Mouse (Mus musculus): ENCODE measurements at regions not wholly inside any gene's neighbourhood (a gene's known extent, or its start where the extent isn't known, plus 50 kb on each side); places are given as distances from the start of the nearest gene placed in this dataset.
A peak's percentile ranks its signal among the peaks of the same experiment; 100 is the strongest.

- H3K27me3 ChIP-seq (ENCODE audit: control insufficient read depth, insufficient read depth, low read length), result no peaks in the 10 kb centered on the region
- H3K9me3 ChIP-seq (ENCODE audit: control insufficient read depth, low read length), result no peaks in the 10 kb centered on the region
- H3K36me3 ChIP-seq (ENCODE audit: control insufficient read depth, insufficient read depth, low read length), result no peaks in the 10 kb centered on the region
- DNase-seq (ENCODE audit: low spot score, missing footprints) (no peak), ATAC-seq (ENCODE audit: low FRiP score) (0 out of 2 replicates have a peak, but pooled peaks have one; percentile 38)
- no peaks in the 10 kb centered on the region for H3K4me1 ChIP-seq (ENCODE audit: control insufficient read depth, insufficient read depth, low read length)
- WGBS, result 76% methylated on average over 3 of the region's 3 CpGs
- H3K9ac ChIP-seq (ENCODE audit: low read length), result no peak overlapping the region
- H3K4me3 ChIP-seq (ENCODE audit: low read depth, low read length), result no peak overlapping the region
- no peak overlapping the region for H3K4me2 ChIP-seq
- H3K27ac ChIP-seq (ENCODE audit: low read depth, low read length), result no peak overlapping the region
These were observed 451.2 kb downstream of the Tns3 start for GRCm38 (mm10) chr11:8213130-8213529.

GRCm38 (mm10) chr11:8212714-8213113 lies 451.6 kb downstream of the Tns3 start:
- WGBS, result 67% methylated on average over 4 of the region's 4 CpGs

GRCm38 (mm10) chr11:8209041-8209440 lies 455.3 kb downstream of the Tns3 start:
- Histone ChIP-seq H3K4me3 (ENCODE audit: low read depth, low read length) (no peak overlapping the region), H3K4me1 (ENCODE audit: control insufficient read depth, insufficient read depth, low read length) (no peaks in the 10 kb centered on the region), H3K9me3 (ENCODE audit: control insufficient read depth, low read length) (no peaks in the 10 kb centered on the region), H3K4me2 (no peak overlapping the region), H3K36me3 (ENCODE audit: control insufficient read depth, insufficient read depth, low read length) (no peaks in the 10 kb centered on the region), H3K27ac (ENCODE audit: low read depth, low read length) (no peak overlapping the region), H3K27me3 (ENCODE audit: control insufficient read depth, insufficient read depth, low read length) (no peaks in the 10 kb centered on the region), H3K9ac (ENCODE audit: low read length) (no peak overlapping the region)
- ATAC-seq (ENCODE audit: low FRiP score) (no peak), DNase-seq (ENCODE audit: low spot score, missing footprints) (no peak)
- WGBS, result 97% methylated on average over 2 of the region's 2 CpGs

More at GRCm38 (mm10) chr11:8212714-8213113, 451.6 kb downstream of the Tns3 start:
- Histone ChIP-seq H3K4me2 (no peak overlapping the region), H3K9me3 (ENCODE audit: control insufficient read depth, low read length) (no peaks in the 10 kb centered on the region), H3K4me1 (ENCODE audit: control insufficient read depth, insufficient read depth, low read length) (no peaks in the 10 kb centered on the region), H3K9ac (ENCODE audit: low read length) (no peak overlapping the region), H3K4me3 (ENCODE audit: low read depth, low read length) (no peak overlapping the region), H3K36me3 (ENCODE audit: control insufficient read depth, insufficient read depth, low read length) (no peaks in the 10 kb centered on the region), H3K27me3 (ENCODE audit: control insufficient read depth, insufficient read depth, low read length) (no peaks in the 10 kb centered on the region), H3K27ac (ENCODE audit: low read depth, low read length) (no peak overlapping the region)
- peak; percentile 88 for ATAC-seq (ENCODE audit: low FRiP score)
- no peak for DNase-seq (ENCODE audit: low spot score, missing footprints)

GRCm38 (mm10) chr11:8199293-8199692 lies 465.0 kb downstream of the Tns3 start:
- no peaks in the 10 kb centered on the region for H3K36me3 ChIP-seq (ENCODE audit: control insufficient read depth, insufficient read depth, low read length)
- 88% methylated on average over 8 of the region's 8 CpGs for WGBS
- H3K9me3 ChIP-seq (ENCODE audit: control insufficient read depth, low read length), result no peaks in the 10 kb centered on the region
- no peak overlapping the region for H3K9ac ChIP-seq (ENCODE audit: low read length)
- H3K4me1 ChIP-seq (ENCODE audit: control insufficient read depth, insufficient read depth, low read length), result no peaks in the 10 kb centered on the region
- no peak overlapping the region for H3K4me2 ChIP-seq
- no peaks in the 10 kb centered on the region for H3K27me3 ChIP-seq (ENCODE audit: control insufficient read depth, insufficient read depth, low read length)
- no peak for ATAC-seq (ENCODE audit: low FRiP score)
- no peak for DNase-seq (ENCODE audit: low spot score, missing footprints)
- H3K27ac ChIP-seq (ENCODE audit: low read depth, low read length), result no peak overlapping the region
- H3K4me3 ChIP-seq (ENCODE audit: low read depth, low read length), result no peak overlapping the region
